Mouse (Mus musculus): ENCODE data around the gene Tspan14.

The Tspan14 gene

DNA sequence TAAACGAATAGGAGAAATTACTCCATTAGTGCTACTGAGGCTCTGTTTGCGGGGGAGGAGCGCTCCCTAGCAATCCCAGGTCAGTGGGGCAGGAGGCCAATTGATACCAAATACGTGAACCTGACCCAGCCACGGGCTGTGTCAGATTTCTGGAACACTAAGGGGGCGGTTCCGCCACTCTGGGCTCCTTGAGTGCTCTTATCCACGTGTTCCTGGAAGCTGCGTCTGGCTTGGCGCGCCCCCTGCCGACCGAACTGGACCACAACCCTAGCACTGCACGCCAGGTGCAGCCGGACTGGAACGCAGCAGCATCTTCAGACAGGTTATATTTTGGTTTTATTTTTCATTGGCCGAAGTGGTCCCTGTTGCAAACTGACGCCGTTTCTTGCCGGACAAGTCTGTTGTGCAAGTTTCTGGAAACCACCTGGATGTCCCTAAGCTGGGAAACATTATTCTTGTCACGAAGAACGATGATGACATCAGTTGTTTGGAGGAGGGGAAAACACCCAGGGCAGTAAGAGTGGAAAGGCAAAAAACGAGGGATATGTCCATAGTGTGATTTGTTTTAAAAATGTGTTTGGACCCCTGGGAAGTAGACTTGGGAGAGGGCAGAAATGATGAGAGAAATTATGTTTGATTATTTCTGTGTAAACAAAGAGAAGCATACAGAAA is 71.9 kb downstream of the Tspan14 start:
- TF ChIP-seq GATA4 (IDR thresholded peaks at IDR 0.05; ENCODE audit: insufficient replicate concordance, low read length), result no peak; the same call in 1 of the 2 replicates

- TF ChIP-seq GATA4 (IDR thresholded peaks at IDR 0.05; ENCODE audit: insufficient replicate concordance, low read length), result no peak
These were observed 72.7 kb downstream of the Tspan14 start for GRCm38 (mm10) chr14:40893884-40894283.

DNA sequence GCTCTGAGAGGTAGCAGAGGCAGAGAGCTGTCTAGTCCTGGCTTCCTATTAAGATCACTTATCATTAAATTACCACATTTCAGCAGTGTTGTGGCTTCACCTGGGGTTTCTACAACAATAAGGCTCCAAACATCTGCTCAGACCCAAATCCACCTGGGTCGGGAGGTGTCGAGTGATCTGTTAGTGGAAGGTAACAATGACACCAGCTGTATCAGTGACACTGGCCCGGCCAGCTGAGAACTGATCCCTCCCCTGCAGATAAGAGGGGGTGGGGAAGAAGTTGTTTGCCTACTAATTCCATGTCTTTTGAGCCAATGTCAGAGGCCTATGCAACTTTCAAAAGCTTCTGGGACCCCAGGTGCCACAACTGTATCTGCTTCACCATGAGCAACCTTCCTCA is 73.4 kb downstream of the Tspan14 start, which contains the start of gene Sh2d4b:
Sh2d4b (minus strand) TSS at position 71 of the 400 bp plus-strand sequence.
- TF ChIP-seq GATA4 (IDR thresholded peaks at IDR 0.05; ENCODE audit: insufficient replicate concordance, low read length), result no peak

GRCm38 (mm10) chr14:40892326-40892825 is 74.2 kb downstream of the Tspan14 start:
- no peak for TF ChIP-seq GATA4 (IDR thresholded peaks at IDR 0.05; ENCODE audit: insufficient replicate concordance, low read length)

- TF ChIP-seq GATA4 (IDR thresholded peaks at IDR 0.05; ENCODE audit: insufficient replicate concordance, low read length), result no peak
These were observed 75.1 kb downstream of the Tspan14 start for GRCm38 (mm10) chr14:40891506-40891905.

- TF ChIP-seq GATA4 (IDR thresholded peaks at IDR 0.05; ENCODE audit: insufficient replicate concordance, low read length), result no peak
These were observed 76.9 kb downstream of the Tspan14 start for GRCm38 (mm10) chr14:40889704-40890103.

DNA sequence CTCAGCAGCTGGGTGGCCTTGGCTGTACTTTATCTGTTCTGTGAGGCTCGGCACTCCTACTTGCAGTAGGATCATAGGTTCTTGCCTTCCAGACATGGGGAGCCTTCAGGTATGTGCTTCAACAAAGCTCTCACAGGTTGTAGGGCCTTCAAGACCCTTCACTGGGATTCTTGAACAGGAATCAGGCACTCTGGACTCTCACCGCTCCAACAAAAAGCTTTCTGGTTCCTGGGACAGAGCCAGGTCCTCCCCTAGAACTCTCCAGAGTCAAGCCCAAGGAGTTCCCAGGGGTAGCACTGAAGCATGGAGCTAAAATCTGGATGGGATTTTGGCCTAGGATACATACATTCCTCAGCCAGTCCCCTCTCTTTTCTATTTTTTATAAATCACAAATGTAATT is 77.4 kb downstream of the Tspan14 start:
- no peak for TF ChIP-seq GATA4 (IDR thresholded peaks at IDR 0.05; ENCODE audit: insufficient replicate concordance, low read length)

- TF ChIP-seq GATA4 (IDR thresholded peaks at IDR 0.05; ENCODE audit: insufficient replicate concordance, low read length), result no peak
These were observed 80.0 kb downstream of the Tspan14 start for GRCm38 (mm10) chr14:40886428-40887202.

- TF ChIP-seq GATA4 (IDR thresholded peaks at IDR 0.05; ENCODE audit: insufficient replicate concordance, low read length), result no peak
These were observed 80.9 kb downstream of the Tspan14 start for GRCm38 (mm10) chr14:40885752-40886151.

DNA sequence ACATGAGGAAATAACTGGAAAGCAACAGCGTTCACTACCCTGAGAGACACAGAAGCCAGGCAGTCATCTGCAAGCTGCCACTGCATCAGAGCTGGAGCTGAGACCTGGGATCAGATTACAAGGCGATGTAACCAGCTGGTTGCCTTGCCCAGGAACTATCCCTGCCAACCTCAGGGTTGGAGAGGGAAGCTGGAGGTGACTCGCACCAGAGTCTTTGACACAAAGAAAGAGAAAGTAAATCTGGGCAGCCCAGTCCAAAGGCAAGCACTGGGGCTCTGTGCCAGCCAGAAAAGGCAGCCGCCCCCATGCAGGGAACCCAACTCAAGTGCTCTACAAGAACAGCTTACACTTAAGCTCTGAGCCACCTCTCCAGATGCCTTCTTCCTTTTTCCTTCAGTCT is 81.4 kb downstream of the Tspan14 start:
- no peak for TF ChIP-seq GATA4 (IDR thresholded peaks at IDR 0.05; ENCODE audit: insufficient replicate concordance, low read length)

- TF ChIP-seq GATA4 (IDR thresholded peaks at IDR 0.05; ENCODE audit: insufficient replicate concordance, low read length), result no peak
These were observed 92.0 kb downstream of the Tspan14 start for GRCm38 (mm10) chr14:40874565-40874964.

GRCm38 (mm10) chr14:40873961-40874360 is 92.6 kb downstream of the Tspan14 start:
- TF ChIP-seq GATA4 (IDR thresholded peaks at IDR 0.05; ENCODE audit: insufficient replicate concordance, low read length), result no peak

GRCm38 (mm10) chr14:40870598-40870997 is 96.0 kb downstream of the Tspan14 start:
- no peak for TF ChIP-seq GATA4 (IDR thresholded peaks at IDR 0.05; ENCODE audit: insufficient replicate concordance, low read length)

DNA sequence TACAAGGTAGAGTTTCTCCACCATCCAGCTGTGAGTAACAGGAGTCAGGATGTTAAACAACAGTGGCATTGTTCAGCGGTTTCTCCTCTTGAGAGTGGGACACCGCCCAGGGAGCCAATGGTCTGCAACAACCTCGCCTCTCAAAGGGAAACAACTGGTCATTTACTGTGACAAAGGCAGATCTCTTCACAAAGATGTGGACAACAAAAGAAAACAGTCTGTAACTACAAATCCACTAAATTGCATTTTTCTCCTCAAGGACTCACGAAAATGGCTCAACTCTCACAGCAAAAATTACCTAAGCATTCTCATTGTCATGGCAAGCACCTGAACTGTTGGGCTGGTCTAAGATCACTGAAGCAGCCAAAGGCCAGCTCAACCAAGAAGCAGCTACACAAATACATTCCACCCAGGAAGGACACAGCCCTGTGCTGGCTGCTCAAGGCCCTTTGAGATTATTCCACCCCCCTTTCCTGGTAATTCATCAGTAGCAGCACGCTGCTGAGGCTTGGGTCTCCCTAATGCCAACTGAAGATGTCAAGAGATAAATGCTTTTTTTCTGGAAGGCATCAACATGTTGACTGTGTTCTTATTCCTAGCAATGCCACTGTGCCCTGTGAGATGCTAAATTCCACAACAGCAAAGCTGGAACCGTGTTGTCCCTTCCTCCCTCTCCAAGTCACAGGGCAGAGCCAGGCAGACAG is 101.6 kb downstream of the Tspan14 start:
- no peak for TF ChIP-seq GATA4 (IDR thresholded peaks at IDR 0.05; ENCODE audit: insufficient replicate concordance, low read length)

- TF ChIP-seq GATA4 (IDR thresholded peaks at IDR 0.05; ENCODE audit: insufficient replicate concordance, low read length), result no peak
These were observed 102.9 kb downstream of the Tspan14 start for GRCm38 (mm10) chr14:40863659-40864058.

DNA sequence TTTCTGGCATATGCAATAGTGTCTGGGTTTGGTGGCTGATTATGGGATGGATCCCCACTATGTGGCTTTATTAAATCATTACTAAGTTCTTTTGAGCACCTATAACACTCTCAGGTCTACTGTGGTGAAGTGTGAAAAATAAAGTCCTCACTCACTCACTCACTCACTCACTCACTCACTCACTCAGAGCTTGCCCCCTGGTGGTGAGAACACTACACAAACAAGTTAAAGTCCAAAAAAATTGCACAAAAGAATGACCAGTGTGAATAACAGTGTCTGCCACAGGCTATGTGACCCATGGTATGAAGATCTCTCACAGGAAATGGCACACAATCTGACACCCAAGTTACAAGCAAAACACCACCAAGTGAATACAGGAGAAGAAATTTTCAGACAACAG is 103.6 kb downstream of the Tspan14 start:
- TF ChIP-seq GATA4 (IDR thresholded peaks at IDR 0.05; ENCODE audit: insufficient replicate concordance, low read length), result no peak
